28 mouse cellular contexts compared by ENCODE assay signal in the genomic region with DNA sequence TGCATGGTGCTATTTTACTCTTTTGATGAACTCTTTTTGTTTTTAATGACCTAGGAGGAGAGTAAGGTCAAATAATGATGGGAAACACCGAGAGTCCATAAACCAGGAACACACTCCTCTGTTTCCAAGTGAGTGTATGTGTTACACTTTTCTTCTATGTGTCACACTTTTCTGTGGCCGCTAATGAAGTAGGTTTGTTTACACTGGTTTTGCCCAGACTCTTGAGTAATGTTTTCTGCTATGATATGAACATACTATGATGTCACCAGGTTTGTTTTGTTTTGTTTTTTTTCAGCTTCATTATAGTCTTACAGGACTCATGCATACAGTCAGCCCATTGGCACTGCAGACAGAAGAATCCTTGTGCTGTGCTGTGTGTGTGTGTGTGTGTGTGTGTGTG.
"Had no signal": no experiment of that assay in that cellular context is flagged by ENCODE, and none has a peak within 500 bp of the region (broad histone marks: within the 10 kb centered on the region; RNA-seq: fewer than 3 reads in every experiment).

No protein-coding gene starts in this region.

- H3K27ac ChIP-seq: gastrocnemius, adult 2 months; heart, embryonic 13.5 days; heart, embryonic 15.5 days; hindbrain, embryonic 13.5 days; hindbrain, embryonic 15.5 days; hindbrain, postnatal 0 days; kidney, embryonic 15.5 days; kidney, postnatal 0 days; limb, embryonic 13.5 days; limb, embryonic 15.5 days; liver, embryonic 13.5 days; liver, embryonic 15.5 days had no signal

- H3K9ac ChIP-seq: heart, embryonic 13.5 days; heart, embryonic 15.5 days; hindbrain, embryonic 13.5 days; hindbrain, embryonic 15.5 days; kidney, embryonic 15.5 days; limb, embryonic 13.5 days; limb, embryonic 15.5 days; liver, embryonic 13.5 days; liver, embryonic 15.5 days had no signal

- ATAC-seq: hindbrain, postnatal 0 days; intestine, embryonic 16.5 days had no signal

- H3K4me2 ChIP-seq: heart, embryonic 11.5 days; heart, embryonic 13.5 days; heart, embryonic 15.5 days; hindbrain, embryonic 13.5 days; hindbrain, embryonic 15.5 days; kidney, embryonic 15.5 days; limb, embryonic 13.5 days; limb, embryonic 15.5 days; liver, embryonic 11.5 days; liver, embryonic 13.5 days; liver, embryonic 15.5 days had no signal

- H3K4me3 ChIP-seq: gastrocnemius, adult 2 months; heart, embryonic 13.5 days; heart, embryonic 15.5 days; hindbrain, embryonic 13.5 days; hindbrain, embryonic 15.5 days; kidney, embryonic 15.5 days; limb, embryonic 13.5 days; limb, embryonic 15.5 days; liver, embryonic 13.5 days; liver, embryonic 15.5 days had no signal

- H3K27me3 ChIP-seq: heart, embryonic 13.5 days; heart, embryonic 15.5 days; hindbrain, embryonic 15.5 days; kidney, embryonic 15.5 days; limb, embryonic 13.5 days; limb, embryonic 15.5 days; liver, embryonic 13.5 days; liver, embryonic 15.5 days had no signal

- H3K9me3 ChIP-seq: heart, embryonic 13.5 days; heart, embryonic 15.5 days; hindbrain, embryonic 13.5 days; hindbrain, embryonic 15.5 days; kidney, embryonic 15.5 days; limb, embryonic 13.5 days; limb, embryonic 15.5 days; liver, embryonic 13.5 days; liver, embryonic 15.5 days had no signal

- H3K36me3 ChIP-seq: heart, embryonic 13.5 days; heart, embryonic 15.5 days; hindbrain, embryonic 13.5 days; hindbrain, embryonic 15.5 days; kidney, embryonic 15.5 days; limb, embryonic 13.5 days; limb, embryonic 15.5 days; liver, embryonic 13.5 days; liver, embryonic 15.5 days had no signal

- DNase-seq: gastrocnemius, adult 2 months; gastrocnemius, postnatal 10 days; gastrocnemius, postnatal 25 days; heart, adult 18-20 months; heart, postnatal 14 days; heart, postnatal 36 days; kidney, adult 11 months; kidney, adult 2 months; kidney, adult 9 months; kidney, postnatal 14 days; kidney, postnatal 36 days; layer of hippocampus, adult 9-11 months; layer of hippocampus, postnatal 36 days; left cerebral cortex, postnatal 4 days; liver, embryonic 13.5 days had no signal
